Mouse (Mus musculus) inflammation-experienced regulatory T-cells, adult 6 months (primary cell): Measurements from ENCODE around the gene Cpsf6. TPM values are rescaled to one million over a fixed set of nuclear protein-coding genes. Genes with fewer than 3 reads are reported as not detected.
A peak's percentile ranks its signal among the peaks of the same experiment; 100 is the strongest.

Experiments
- ATAC-seq: one replicate; pipeline ENCODE4 v1.8.0; 2017
- polyA plus RNA-seq, 3 experiments: library from polyadenylated mRNA; unstranded; fragments of 100-300 nt; shearing (Covaris generic); gene quantifications; one replicate each; pipeline ENCODE4 v1.2.1; 2017

The Cpsf6 gene
- 100 to 1,000 TPM; 103 to 132 (median 120) TPM for polyA plus RNA-seq

DNA sequence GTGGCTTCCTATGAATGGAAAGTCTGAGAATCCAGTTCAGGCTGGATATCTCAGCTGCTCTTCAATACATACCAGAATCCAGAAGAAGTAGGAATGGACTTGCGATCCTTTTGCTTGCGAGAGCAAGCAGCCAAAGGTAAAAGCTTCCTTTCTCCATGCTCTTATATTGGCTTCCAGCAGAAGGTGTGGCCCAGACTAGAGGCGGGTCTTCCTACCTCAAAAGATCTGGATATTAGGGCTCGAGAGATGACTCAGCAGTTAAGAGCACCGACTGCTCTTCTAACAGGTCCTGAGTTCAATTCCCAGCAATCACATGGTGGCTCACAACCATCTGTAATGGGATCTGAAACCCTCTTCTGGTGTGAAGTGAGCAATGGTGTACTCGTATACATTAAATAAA, at the start of gene Cpsf6:
Cpsf6 (minus strand) TSS at position 108 of the 400 bp plus-strand sequence.
- ATAC-seq = no peak

DNA sequence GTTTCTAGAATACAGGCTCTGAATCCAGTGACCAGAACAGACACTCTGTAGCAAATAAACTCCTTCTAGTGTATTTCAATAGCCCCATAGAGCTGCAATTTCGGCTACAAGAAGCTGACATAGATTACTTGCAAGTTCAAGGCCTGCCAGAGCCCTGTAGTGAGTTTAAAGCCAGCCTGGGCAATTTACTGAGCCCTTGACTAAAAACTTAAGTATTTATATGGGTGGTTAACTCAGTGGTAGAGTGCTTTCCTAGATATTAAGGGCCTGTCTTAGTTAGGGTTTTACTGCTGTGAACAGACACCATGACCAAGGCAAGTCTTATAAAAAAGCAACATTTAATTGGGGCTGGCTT, 46.8 kb upstream of the Cpsf6 start:
- no peak for ATAC-seq

DNA sequence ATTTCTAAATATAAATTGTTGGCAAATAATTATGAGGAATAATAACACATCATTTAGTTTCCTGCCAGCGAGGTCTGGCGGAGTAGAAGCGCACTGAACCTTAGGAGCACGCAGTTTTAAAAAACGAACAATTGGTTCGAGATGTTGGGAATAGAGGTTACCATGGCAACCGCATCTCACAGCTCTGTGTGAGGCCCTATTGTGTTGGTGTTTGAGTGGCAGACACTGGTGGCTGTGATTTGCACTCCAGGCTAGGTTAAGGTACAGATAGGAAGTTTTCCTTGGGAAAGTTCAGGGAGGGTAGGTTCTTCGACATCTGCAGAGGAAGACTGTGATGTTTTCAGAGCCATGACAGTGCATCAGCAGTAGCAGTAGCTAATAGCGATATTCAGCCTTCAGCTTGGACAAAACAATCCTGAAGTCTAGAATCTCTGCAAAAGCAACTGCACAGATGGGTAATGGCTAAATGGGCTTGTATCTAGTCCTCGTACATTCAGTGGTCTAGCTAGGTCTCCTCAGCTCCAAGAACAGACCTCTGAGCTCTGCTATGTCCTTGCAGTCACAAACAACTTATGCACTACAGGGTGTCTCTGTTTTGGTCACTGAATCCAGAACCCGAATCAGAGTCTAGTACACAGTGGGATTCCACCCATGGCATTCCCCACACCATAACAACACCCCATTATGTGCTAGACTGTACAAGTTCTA, 46.2 kb upstream of the Cpsf6 start:
- ATAC-seq = no peak

- no peak for ATAC-seq
Observed at GRCm38 (mm10) chr10:117425013-117425412, 45.2 kb upstream of the Cpsf6 start.

GRCm38 (mm10) chr10:117424146-117424905, 44.5 kb upstream of the Cpsf6 start:
- no peak for ATAC-seq

DNA sequence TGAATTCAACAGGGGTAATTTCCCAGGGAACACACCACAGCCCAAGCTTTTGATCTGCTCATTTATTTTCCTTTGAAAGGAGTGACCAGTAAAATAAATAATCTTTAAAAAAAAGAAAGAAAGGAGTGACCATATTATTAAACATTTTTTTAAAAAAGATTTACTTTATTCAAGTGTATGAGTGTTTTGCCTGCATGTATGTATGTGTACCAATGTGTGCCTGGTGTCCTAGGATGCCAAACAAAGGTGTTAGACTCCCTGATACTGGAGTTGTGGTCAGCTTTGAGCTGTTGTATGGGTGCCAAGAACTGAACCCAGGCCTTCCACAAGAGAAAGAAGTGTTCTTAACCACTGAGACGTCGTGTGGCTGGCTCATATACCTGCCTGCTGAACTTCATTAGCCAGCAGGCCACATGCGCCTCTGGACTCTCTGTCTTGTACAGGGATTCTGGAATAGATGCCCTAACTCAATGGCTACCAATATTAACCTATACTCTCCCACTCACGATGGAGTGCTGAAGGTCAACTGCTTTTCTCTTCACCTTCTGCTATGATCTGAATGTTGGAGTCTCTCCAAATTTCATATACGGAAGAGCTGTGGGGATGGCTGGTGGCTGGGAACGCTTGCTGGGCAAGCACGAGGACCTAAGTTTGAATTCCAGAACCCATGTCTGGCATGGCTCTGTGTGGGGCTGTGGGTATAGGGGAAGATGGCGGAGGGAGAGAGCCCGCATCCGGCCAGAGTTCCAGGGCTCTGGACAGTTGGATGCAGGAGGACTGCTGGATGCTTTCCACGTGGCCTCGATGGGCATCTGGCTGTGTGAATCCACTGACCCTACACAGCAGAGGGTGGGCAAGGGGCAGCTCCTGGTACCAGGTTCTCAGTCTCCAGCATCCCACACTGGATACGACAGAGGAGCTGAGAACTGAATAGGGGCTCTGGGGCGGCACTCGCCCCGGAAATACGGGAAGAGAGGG, 43.5 kb upstream of the Cpsf6 start:
- no peak for ATAC-seq

DNA sequence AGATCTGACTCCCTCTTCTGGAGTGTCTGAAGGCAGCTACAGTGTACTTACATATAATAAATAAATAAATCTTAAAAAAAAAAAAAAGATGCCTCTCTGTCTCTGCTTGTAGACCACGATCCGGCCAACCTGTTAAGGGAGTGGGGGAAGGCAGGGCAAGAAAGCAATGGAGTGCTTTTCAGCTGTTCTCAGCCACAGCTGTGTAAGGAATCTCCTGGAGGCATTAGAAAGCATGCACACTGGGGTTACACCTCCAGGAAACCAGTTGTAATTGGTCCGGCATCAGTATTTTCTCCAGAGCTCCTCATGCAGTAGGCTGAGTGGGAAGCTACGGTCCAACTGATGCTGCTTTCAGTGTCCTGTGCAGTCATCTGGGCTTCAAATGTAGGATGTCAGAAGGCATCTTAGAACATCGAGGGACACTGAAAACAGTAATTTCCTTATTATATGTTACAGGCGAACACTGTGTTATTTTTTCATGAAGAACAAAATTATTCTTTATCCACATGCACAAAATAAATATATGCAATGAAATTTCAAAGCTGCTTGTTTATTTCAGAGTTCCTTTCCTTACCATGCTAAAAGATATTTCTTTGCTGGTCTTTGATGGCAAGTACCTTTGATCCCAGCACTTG, 42.5 kb upstream of the Cpsf6 start:
- ATAC-seq = no peak

DNA sequence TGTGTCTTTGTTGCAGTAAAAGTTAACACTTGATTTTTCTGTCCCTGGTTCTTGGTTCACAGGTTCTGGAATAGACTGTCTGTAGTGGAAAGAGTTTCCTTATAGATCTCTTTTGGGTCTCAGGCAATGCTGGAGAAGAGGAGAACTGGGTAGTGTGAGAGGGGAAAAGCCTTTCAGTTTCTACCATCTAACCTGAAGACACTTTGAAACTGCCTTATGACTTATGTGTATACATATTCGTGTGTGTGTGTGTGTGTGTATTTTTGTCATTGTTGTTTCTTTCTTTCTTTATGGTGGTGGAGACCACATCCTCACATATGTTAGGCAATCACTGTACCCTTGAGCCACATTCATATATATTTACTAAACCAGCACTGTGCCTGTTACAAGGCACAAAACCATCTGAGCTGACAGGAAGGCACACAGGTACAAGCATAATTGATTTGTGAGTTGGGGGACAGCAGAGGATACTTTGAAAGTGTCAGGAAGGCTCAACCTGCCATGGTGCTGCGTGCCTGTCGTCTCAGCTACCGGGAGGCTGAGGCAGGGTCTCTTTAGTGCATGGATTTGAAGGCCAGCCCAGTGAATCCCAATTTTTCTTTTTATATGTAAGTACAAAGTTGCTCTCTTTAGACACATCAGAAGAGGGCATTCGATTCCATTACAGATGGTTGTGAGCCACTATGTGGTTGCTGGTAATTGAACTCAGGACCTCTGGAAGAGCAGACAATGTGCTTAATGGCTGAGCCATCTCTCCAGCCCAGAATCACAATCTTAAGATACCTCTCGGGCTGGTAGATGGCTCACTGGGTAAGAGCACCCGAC, 41.7 kb upstream of the Cpsf6 start:
- no peak for ATAC-seq

GRCm38 (mm10) chr10:117420502-117421282, 40.9 kb upstream of the Cpsf6 start:
- ATAC-seq = no peak

DNA sequence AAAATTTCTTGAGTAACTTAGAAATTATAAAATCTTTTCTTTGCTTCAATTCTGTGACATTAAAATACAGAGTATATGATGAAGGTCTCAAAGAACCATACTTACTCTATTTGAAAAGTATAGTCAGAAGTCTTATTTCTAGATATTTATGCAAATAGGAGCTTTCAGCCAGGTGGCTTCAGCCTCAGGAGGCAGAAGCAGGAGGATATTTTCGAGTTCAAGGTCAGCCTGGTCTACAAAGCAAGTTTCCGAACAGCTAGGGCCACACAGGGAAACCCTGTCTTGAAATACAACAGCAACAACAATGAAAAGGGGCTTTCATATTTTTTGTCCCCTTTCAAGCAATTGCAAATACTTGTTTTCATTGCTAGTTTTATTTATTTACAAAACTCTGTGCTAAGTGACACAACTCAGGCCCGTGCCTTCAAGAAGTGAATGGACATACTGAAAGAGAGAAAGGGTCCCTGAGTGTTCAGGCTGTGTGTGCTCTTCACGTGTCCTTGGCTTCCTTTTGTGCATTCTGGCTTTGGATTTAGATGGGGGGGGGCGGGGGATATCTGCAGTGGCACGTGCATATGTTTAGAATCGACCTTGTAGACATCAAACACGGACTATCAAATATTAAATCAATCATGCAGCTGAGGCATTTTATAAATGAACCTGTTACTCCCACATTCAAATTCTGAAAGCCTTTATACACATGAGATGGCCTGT, 39.9 kb upstream of the Cpsf6 start:
- no peak for ATAC-seq

GRCm38 (mm10) chr10:117418668-117419237, 38.9 kb upstream of the Cpsf6 start:
- ATAC-seq = peak; percentile 46

DNA sequence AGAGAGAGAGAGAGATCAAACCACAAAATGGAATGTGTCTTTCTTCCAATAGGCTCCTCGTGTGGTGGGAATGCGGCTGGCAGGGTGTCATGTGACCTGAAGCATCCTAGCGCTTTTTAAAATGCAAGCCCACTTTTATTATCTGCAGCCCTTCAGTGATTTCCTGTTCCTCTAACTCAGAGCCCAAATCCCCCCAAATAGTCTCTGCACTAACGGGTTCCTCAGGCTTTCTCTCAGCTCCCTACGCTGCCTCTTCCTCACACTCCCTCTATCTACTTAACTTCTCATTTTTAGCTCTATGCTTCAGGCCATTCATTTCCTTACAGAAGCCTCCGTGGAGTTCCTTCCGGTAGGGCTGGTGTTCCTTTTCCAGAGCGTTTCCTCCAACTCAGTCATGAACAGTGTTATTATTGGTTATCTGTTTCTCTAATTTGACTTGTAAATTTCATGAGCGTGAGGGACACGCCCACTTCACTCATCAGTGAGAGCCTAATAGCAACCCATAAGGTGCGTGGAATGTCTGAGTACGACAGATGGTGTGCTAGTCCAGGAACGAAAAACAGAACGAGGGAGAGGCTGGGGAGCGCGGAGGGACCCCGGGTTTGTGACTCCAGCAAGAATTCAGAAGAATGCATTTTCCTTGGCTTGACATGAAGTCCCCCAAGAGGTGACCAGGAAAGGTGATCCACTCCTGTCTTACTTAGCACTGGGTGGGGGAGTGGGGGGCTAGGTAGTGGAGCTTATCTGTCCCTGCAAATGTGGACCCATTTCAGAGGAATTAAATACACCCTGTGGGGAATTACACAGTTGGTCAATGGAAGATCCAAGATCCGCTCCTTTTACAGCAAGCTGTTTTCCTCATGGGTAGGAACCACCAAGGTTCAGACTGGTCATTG, 38.2 kb upstream of the Cpsf6 start:
- ATAC-seq = peak; percentile 75

DNA sequence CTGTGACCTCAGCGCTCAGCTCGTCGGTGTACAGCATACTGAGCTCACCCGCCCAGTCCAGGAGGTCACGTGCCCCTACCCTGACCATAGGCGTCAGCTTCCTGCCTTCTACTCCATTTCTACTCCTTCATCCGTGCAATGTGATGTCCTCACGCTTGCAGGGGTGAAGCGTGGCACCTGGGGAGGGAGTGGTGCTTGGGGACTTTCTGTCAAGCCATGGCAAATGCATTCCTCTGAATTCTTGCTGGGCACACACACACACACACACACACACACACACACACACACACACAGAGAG, 37.6 kb upstream of the Cpsf6 start:
- peak; percentile 63 for ATAC-seq

- ATAC-seq = no peak
Observed at GRCm38 (mm10) chr10:117416636-117417469, 37.0 kb upstream of the Cpsf6 start.

GRCm38 (mm10) chr10:117416095-117416494, 36.3 kb upstream of the Cpsf6 start:
- no peak for ATAC-seq

DNA sequence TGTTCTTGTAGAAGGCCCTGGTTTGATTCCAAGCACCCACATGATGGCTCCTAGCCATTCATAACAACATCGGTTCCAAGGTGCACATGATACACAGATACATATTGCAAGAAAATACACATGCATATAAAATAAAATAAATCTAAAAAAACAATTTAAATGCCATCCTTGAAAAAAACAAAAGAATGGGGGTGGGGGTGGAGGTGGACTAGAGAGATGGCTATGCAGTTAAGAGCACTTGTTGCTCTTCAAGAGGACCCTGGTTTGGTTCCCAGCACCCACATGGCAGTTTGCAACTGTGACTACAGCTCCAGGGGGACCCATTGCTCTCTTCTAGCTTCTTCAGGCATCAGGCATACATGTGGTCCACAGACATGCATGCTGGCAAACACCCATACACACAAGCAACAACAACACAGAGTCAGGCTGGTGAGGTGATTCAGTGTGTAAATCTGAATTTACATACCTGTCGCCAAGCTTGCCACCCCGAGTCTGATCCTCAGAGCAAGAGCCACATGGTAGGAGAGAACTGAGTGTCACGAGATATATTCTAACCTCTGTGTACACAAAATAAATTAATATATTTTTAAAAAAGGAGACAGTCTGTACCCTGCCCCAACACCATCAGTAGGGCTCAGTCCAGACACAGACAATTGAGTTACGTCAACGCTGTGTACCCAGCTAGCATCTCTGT, 35.7 kb upstream of the Cpsf6 start:
- ATAC-seq = no peak

DNA sequence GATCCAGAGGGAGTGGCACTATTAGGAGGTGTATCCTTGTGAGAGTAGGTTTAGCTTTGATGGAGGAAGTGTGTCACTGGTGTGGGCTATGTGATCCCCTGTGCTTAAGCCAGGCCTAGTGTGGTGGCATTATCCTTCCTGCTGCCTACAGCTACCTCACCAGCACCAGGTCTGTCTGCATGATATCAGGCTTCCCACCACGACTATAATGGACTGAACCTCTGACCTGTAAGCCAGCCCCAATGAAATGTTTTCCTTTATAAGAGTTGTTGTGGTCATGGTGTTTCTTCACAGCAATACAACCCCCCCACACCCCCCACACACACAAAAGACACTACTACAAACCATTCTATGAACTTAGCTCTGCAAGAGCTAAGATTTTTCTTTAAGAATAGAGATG, 34.9 kb upstream of the Cpsf6 start:
- ATAC-seq = no peak
